Mouse (Mus musculus) hindbrain, embryonic 14.5 days (tissue): ENCODE results near the gene Cd164. TPM values are rescaled to one million over a fixed set of nuclear protein-coding genes. Genes with fewer than 3 reads are reported as not detected.

ENCODE experiments used
- ATAC-seq: fragments of 200-750 bp; cut with Nextera tagmentation; 2 replicates; pipeline ENCODE4 v1.8.0; 2017; ENCODE audit warnings: moderate number of reproducible peaks, mild to moderate bottlenecking, moderate TSS enrichment, moderate library complexity; ENCODE audit not compliant: low FRiP score
- DNase-seq: peaks from one replicate; pipeline ENCODE4 v3.0.0-alpha.2; 2015; ENCODE audit warnings: low spot score
- H3K27ac ChIP-seq: fragments of 300-500 bp; sonication (generic); 2 replicates; pipeline ENCODE4 v1.5.1; 2014; ENCODE audit warnings: mild to moderate bottlenecking, moderate library complexity
- H3K27me3 ChIP-seq: fragments of 300-500 bp; sonication (generic); 2 replicates; pipeline ENCODE4 v1.6.1; 2014; ENCODE audit warnings: mild to moderate bottlenecking, low read length, mixed read lengths; ENCODE audit not compliant: control insufficient read depth, insufficient read depth
- H3K36me3 ChIP-seq: fragments of 300-500 bp; sonication (generic); replicated peaks from 2 replicates; pipeline ENCODE4 v1.6.1; 2014; ENCODE audit not compliant: control insufficient read depth, insufficient read depth
- H3K4me1 ChIP-seq: fragments of 300-500 bp; sonication (generic); replicated peaks from 2 replicates; pipeline ENCODE4 v1.6.1; 2014; ENCODE audit warnings: antibody characterized with exemption, low read length, mixed read lengths; ENCODE audit not compliant: control insufficient read depth, insufficient read depth
- H3K4me2 ChIP-seq: fragments of 300-500 bp; sonication (generic); replicated peaks from 2 replicates; pipeline ENCODE4 v1.6.1; 2014; ENCODE audit warnings: mild to moderate bottlenecking, moderate library complexity
- H3K4me3 ChIP-seq: fragments of 300-500 bp; sonication (generic); replicated peaks from 2 replicates; pipeline ENCODE4 v1.5.1; 2014; ENCODE audit warnings: mild to moderate bottlenecking, low read length
- H3K9ac ChIP-seq: fragments of 300-500 bp; sonication (generic); 2 replicates; pipeline ENCODE4 v1.6.1; 2014
- H3K9me3 ChIP-seq: fragments of 300-500 bp; sonication (generic); 2 replicates; pipeline ENCODE4 v1.6.1; 2016; ENCODE audit warnings: low read length; ENCODE audit not compliant: control insufficient read depth
- WGBS: fragments of 180-500 bp; shearing (Covaris S2); extraction: QIAGEN DNeasy Blood & Tissue Kit; methylation state at CpG from one replicate; pipeline ENCODE4 v1.1.7; 2014; 5-methylcytosine and 5-hydroxymethylcytosine counted together
- polyA plus RNA-seq: library from polyadenylated mRNA; unstranded; fragments of >200 nt; fragmentation: Nextera tagmentation; extraction: Ambion mirVana; gene quantifications from 2 replicates; pipeline ENCODE4 v1.2.1, GENCODE M21; 2014

Gene Cd164
- polyA plus RNA-seq, 1 experiment from 2014 or later = 68.4 TPM

DNA sequence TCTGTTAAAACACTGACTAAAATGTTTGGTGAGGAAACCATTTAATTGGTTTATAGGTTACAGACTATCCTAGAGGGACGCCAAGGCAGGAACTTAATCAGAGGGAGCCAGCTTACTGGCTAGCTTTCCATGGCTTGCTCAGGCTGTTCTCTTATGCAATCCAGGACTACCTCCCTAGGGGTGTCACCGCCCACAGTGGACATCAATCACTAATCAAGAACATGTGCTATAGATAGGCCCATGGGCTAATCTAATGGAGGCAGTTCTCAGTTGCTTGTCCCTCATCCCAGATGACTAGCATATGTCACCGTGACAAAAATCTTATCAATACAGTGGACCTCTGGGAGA, 18.7 kb downstream of the Cd164 start:
- H3K9me3 ChIP-seq = no peaks in the 10 kb centered on the region
- H3K27me3 ChIP-seq = no peaks in the 10 kb centered on the region
- DNase-seq (no peak), ATAC-seq (no peak)
- no peaks in the 10 kb centered on the region for H3K4me1 ChIP-seq
- H3K4me2 ChIP-seq = no peak overlapping the region
- H3K9ac ChIP-seq = no peak overlapping the region
- no peak overlapping the region for H3K4me3 ChIP-seq
- H3K27ac ChIP-seq = no peak overlapping the region
- H3K36me3 ChIP-seq = peaks cover 30% of the 10 kb centered on the region; the same call in 1 of the 2 replicates
- 96% methylated on average over 3 of the region's 3 CpGs for WGBS

DNA sequence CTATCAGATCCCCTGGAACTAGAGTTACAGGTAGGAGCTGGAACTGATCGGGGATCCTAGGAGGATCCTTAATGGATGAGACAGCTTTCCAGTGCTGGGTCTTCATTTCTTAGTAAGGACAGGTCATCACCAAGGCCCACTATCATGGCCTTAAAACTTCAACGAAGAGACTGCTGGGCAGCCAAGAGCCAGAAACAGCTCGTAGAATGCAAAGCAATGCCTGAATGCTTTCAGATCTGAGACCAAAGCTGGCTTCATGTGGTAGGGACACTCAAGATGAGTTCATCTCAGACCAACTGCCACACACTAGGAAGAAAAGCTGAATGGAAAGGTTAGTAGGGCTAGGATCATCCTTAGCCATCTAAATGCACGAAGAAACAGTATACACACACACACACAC, 19.8 kb downstream of the Cd164 start:
- no peak overlapping the region for H3K4me2 ChIP-seq
- 97% methylated on average over 4 of the region's 4 CpGs for WGBS
- DNase-seq (no peak), ATAC-seq (no peak)
- H3K4me1 ChIP-seq = no peaks in the 10 kb centered on the region
- no peaks in the 10 kb centered on the region for H3K9me3 ChIP-seq
- H3K9ac ChIP-seq = no peak overlapping the region
- no peak overlapping the region for H3K4me3 ChIP-seq
- H3K36me3 ChIP-seq = peaks cover 21% of the 10 kb centered on the region; the same call in 1 of the 2 replicates
- H3K27ac ChIP-seq = no peak overlapping the region
- no peaks in the 10 kb centered on the region for H3K27me3 ChIP-seq

DNA sequence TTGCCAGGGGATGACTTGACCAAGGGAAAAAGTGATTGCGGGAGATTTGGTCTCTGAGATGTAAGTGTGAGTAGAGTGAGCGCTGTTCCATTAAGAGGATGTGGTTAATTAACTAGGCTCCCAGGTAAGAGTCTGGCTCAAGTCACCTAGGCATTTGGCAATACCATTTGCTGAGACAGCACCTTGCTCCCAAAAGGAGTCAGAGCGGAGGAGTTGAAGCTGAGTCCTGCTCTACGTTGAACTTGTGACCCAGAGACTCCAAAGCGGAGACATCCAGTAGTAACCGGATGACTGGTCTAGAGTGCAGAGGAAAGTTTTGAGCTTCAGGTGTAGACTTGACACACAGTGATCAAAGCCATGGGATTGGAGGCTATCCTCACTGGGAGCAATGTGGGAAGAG, 22.8 kb downstream of the Cd164 start:
- Histone ChIP-seq H3K27me3 (no peaks in the 10 kb centered on the region), H3K36me3 (0 out of 2 replicates have a peak, but pooled peaks cover 4% of the 10 kb centered on the region), H3K27ac (no peak overlapping the region), H3K4me1 (no peaks in the 10 kb centered on the region), H3K9ac (no peak overlapping the region), H3K9me3 (no peaks in the 10 kb centered on the region), H3K4me3 (no peak overlapping the region), H3K4me2 (no peak overlapping the region)
- DNase-seq (no peak), ATAC-seq (no peak)
- WGBS = 97% methylated on average over 6 of the region's 6 CpGs

DNA sequence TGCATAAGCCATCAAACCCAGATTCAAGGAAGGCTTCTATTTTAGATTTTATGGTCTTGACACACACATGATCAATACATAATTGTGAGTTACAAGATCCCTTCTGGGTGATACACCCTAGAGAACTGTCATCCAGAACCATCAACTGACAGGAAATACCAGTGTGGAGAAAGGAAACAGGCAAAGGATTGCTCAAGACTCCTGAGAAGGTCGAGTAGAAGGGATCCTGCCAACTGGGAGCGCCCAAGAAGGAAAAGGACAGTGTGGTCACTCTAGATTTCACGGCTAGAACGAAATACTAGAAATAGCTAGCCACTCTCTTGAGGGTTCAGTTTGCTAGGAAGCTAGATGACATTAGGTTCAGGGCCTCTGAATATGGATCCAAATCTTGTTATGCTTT, 24.2 kb downstream of the Cd164 start:
- 0 out of 2 replicates have a peak, but pooled peaks cover 4% of the 10 kb centered on the region for H3K36me3 ChIP-seq
- H3K27me3 ChIP-seq = no peaks in the 10 kb centered on the region
- H3K27ac ChIP-seq = no peak overlapping the region
- H3K9ac ChIP-seq = no peak overlapping the region
- no peak for ATAC-seq
- no peak overlapping the region for H3K4me3 ChIP-seq
- WGBS = 90% methylated on average over 4 of the region's 4 CpGs
- H3K4me2 ChIP-seq = no peak overlapping the region
- no peaks in the 10 kb centered on the region for H3K9me3 ChIP-seq
- DNase-seq = no peak
- H3K4me1 ChIP-seq = no peaks in the 10 kb centered on the region

DNA sequence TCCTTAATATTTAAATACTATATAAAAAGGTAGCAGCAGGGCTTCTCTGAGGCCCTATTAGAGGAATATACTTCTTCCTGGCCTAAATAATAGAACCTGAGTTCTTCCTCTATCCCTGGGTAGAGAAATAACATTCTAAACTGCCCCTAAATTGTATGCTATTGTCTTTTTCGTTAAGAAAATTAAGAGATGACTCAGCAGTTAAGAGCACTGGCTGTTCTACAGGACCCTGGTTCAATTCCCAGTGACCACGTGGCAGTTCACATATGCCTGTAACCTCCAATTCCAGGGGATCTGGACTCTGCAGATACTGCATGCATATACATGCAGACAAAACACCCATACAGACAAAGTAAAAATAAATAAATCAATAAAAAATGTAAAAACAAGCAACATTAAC, 24.6 kb downstream of the Cd164 start:
- Histone ChIP-seq H3K4me3 (no peak overlapping the region), H3K4me1 (no peaks in the 10 kb centered on the region), H3K9me3 (peaks cover under 1% of the 10 kb centered on the region; the same call in 1 of the 2 replicates), H3K4me2 (no peak overlapping the region), H3K36me3 (0 out of 2 replicates have a peak, but pooled peaks cover 4% of the 10 kb centered on the region), H3K27ac (no peak overlapping the region), H3K9ac (no peak overlapping the region), H3K27me3 (no peaks in the 10 kb centered on the region)
- no peak for DNase-seq
- WGBS = 73% methylated on average over 2 of the region's 2 CpGs
- ATAC-seq = no peak

DNA sequence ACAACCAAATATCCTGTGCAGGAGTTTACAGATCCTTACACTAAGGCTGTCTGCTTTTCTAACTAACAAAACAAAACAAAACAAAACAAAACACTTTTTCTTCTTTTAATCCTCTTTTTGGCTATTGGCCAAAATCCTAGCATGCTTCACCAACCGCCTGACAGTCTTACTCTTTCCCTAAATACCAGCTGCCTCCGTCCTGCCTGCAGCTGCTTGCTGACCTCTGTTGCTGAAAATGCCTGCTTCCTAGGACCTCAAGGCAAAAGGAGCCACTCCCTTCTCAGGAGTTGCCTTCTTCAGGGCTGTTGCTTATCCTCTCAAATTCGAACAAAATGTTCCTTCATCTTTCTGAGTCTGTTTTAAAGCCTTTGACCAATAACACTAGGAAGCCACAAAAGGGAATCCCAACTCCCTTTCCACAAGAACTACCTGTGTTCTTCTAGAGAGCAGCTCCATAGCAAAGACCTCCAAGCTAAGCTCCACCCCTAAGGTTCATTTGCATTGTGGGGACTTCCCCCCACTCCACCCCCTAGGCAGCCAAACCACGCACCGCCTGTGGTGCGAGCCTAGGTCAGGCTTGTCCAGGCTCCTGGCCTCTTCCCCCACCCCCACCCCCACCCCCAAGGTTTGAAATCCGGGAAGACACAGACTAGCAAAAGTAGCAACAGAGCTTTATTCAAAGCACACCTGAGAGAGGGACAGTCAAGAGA, 25.4 kb downstream of the Cd164 start:
- no peaks in the 10 kb centered on the region for H3K27me3 ChIP-seq
- peaks cover 8% of the 10 kb centered on the region for H3K9me3 ChIP-seq
- H3K4me1 ChIP-seq = no peaks in the 10 kb centered on the region
- ATAC-seq (no peak), DNase-seq (no peak)
- no peak overlapping the region for H3K27ac ChIP-seq
- H3K4me3 ChIP-seq = no peak overlapping the region
- no peak overlapping the region for H3K9ac ChIP-seq
- no peaks in the 10 kb centered on the region for H3K36me3 ChIP-seq
- no peak overlapping the region for H3K4me2 ChIP-seq
- 6% methylated on average over 7 of the region's 7 CpGs for WGBS

DNA sequence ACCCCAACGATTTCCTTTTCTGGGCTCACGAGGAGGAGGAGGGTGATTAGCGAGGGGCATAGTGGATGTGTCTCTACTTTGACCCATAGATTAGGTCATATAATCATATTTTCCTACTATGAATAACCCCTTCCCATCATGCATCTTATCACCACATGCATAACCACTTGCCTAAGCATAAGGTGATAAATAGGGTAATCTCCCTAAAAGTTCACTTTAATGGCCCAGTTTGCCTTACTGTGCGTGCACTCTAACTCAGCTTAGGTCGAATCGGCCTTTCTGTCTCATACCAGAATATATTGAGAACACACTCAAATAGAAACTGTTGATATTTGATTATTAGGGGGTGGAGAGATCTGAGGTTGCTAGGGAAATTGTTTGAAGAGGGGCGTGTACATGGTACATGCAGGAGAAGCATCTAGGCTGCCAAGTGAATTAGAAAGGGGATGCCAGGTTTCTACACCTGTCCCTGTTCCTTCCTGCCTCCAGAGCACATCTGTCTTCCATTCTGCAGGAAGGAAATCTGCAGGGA, 26.1 kb downstream of the Cd164 start:
- Histone ChIP-seq H3K27me3 (no peaks in the 10 kb centered on the region), H3K27ac (no peak overlapping the region), H3K4me2 (no peak overlapping the region), H3K9me3 (peaks cover 10% of the 10 kb centered on the region), H3K9ac (no peak overlapping the region), H3K4me1 (no peaks in the 10 kb centered on the region), H3K4me3 (no peak overlapping the region), H3K36me3 (no peaks in the 10 kb centered on the region)
- WGBS = 69% methylated on average over 7 of the region's 7 CpGs
- ATAC-seq (no peak), DNase-seq (no peak)

GRCm38 (mm10) chr10:41546396-41547165, 27.4 kb downstream of the Cd164 start:
- Histone ChIP-seq H3K36me3 (no peaks in the 10 kb centered on the region), H3K9ac (no peak overlapping the region), H3K27me3 (no peaks in the 10 kb centered on the region), H3K4me3 (no peak overlapping the region), H3K27ac (no peak overlapping the region), H3K4me2 (no peak overlapping the region), H3K4me1 (no peaks in the 10 kb centered on the region), H3K9me3 (peaks cover 10% of the 10 kb centered on the region)
- WGBS = 68% methylated on average over 13 of the region's 13 CpGs
- ATAC-seq (no peak), DNase-seq (no peak)

DNA sequence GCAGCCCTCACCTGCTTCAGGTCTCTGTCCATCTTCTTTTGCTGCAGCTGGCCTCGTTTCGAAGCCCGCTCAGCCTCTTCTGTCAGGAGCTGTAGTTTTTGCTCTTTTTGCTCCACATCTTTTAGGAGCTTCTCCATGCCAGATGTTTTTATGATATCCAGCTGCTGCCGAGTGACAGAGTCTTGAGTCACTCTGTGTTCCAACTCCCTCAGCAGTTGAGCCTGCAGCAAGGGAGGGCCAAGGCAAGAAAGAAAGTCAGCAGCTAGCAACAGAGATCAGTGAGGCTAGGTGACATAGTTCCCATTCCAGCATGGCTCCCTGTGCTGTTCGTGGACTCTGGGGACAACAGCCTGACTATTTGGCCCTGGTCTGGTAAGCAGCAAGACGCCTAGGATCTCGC, 31.5 kb downstream of the Cd164 start:
- no peaks in the 10 kb centered on the region for H3K27me3 ChIP-seq
- WGBS = 79% methylated on average over 7 of the region's 7 CpGs
- no peak for ATAC-seq

More for the DNA sequence above, 31.5 kb downstream of the Cd164 start:
- Histone ChIP-seq H3K36me3 (no peaks in the 10 kb centered on the region), H3K9ac (no peak overlapping the region), H3K4me3 (no peak overlapping the region), H3K4me2 (no peak overlapping the region), H3K4me1 (0 out of 2 replicates have a peak, but pooled peaks cover 2% of the 10 kb centered on the region), H3K9me3 (peaks cover 10% of the 10 kb centered on the region), H3K27ac (no peak overlapping the region)
- no peak for DNase-seq
